Mouse (Mus musculus) C3H10T1/2 (cell line): ENCODE data around the gene Gm5725. TPM values are rescaled to one million over a fixed set of nuclear protein-coding genes. Genes with fewer than 3 reads are reported as not detected.

Source experiments
- polyA plus RNA-seq, 2 experiments: library from polyadenylated mRNA; unstranded; fragments of >200 nt; fragmentation: generic; extraction: Trizol; gene quantifications; one replicate each; pipeline ENCODE4 v1.2.1; 2012; ENCODE audit warnings: missing spikeins in 2 of 2

Gm5725 gene
- polyA plus RNA-seq = not detected

DNA sequence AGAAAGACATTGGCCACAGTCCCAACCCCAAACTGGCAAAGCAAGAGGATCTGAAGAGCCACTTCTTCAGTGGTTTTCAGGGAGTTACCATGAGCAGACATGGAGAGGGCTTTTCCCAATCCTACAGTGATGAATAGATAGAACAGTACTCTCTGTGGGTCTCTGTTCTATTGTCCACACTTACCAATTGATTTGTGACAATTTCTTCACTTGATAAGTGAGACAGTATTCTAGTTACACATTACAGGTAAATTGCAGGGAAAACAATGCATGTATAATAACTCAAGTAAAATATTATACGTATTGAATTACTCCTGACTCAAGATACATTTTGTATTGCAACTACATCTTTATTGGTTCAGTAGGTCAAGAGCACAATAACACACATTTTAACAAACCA lies at the start of gene Gm5725:
Gm5725 (minus strand) TSS at position 101 of the 400 bp plus-strand sequence.

DNA sequence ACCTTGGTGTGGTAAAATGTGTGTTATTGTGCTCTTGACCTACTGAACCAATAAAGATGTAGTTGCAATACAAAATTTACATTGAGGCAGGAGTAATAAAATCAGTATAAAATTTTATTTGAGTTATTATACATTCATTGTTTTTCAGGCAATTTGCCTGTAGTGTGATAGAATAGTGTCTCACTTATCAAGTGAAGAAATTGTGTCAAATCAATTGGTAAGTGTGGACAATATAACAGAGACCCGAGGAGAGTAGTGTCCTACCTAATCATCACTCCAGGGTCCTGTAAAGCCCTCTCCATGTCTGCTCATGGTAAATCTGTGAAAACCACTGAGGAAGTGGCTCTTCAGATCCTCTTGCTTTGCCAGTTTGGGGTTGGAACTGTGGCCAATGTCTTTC lies 12.0 kb downstream of the Gm5725 start, which contains the start of gene Vmn1r135:
Vmn1r135 (plus strand) TSS at position 301 of the 400 bp plus-strand sequence.

DNA sequence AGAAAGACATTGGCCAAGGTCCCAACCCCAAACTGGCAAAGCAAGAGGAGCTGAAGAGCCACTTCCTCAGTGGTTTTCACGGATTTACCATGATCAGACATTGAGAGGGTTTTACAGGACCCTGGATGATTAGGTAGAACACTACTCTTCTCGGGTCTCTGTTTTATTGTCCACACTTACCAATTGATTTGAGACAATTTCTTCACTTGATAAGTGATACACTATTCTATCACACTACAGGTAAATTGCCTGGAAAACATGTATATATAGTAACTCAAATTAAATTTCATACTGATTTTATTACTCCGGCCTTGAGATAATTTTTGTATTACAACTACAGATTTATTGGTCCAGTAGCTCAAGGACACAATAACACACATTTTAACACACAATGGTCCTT lies 47.4 kb downstream of the Gm5725 start, which contains the start of gene Gm4177:
Gm4177 (minus strand) TSS at position 101 of the 400 bp plus-strand sequence.

Other genes with a start within 250 kb of the Gm5725 start
- gene Vmn1r132, start 230.2 kb downstream of the Gm5725 start, polyA plus RNA-seq = not detected
- gene Gm4175, start 82.8 kb downstream of the Gm5725 start, polyA plus RNA-seq = not detected
- gene Gm4177, start 47.5 kb downstream of the Gm5725 start, polyA plus RNA-seq = not detected
- gene Vmn1r135, start 11.9 kb downstream of the Gm5725 start, polyA plus RNA-seq = not detected
- gene Gm5891, start 77.0 kb upstream of the Gm5725 start, polyA plus RNA-seq = not detected
- gene Vmn1r137, start 150.3 kb upstream of the Gm5725 start, polyA plus RNA-seq = not detected
- gene Vmn1r138, start 184.6 kb upstream of the Gm5725 start, polyA plus RNA-seq = not detected
- not detected for gene Gm6176, start 212.0 kb upstream of the Gm5725 start, polyA plus RNA-seq
- not detected for gene Vmn1r139, start 224.8 kb upstream of the Gm5725 start, polyA plus RNA-seq